Mouse (Mus musculus) stomach, embryonic 15.5 days (tissue): Measurements from ENCODE around the gene Hba-x. TPM values are rescaled to one million over a fixed set of nuclear protein-coding genes. Genes with fewer than 3 reads are reported as not detected.
"Not testable (repeated sequence)": the region's sequence is repeated elsewhere in the genome, so short reads cannot be mapped to it uniquely, and the experiment has no call there.

ENCODE experiments used
- ATAC-seq: fragments of 200-750 bp; cut with Nextera tagmentation; 2 replicates; pipeline ENCODE4 v1.8.0; 2017; ENCODE audit warnings: low read depth, moderate number of reproducible peaks, moderate TSS enrichment; ENCODE audit not compliant: insufficient read depth, low FRiP score
- H3K27ac ChIP-seq: fragments of 300-500 bp; sonication (generic); 2 replicates; pipeline ENCODE4 v1.5.1; 2015; ENCODE audit warnings: mild to moderate bottlenecking, inconsistent platforms
- H3K27me3 ChIP-seq: fragments of 300-500 bp; sonication (generic); replicated peaks from 2 replicates; pipeline ENCODE4 v1.6.1; 2015; ENCODE audit warnings: inconsistent platforms
- H3K36me3 ChIP-seq: fragments of 300-500 bp; sonication (generic); 2 replicates; pipeline ENCODE4 v1.6.1; 2015; ENCODE audit warnings: inconsistent platforms
- H3K4me1 ChIP-seq: fragments of 300-500 bp; sonication (generic); 2 replicates; pipeline ENCODE4 v1.6.1; 2015; ENCODE audit warnings: inconsistent platforms
- H3K4me2 ChIP-seq: fragments of 300-500 bp; sonication (generic); 2 replicates; pipeline ENCODE4 v1.6.1; 2015; ENCODE audit warnings: mild to moderate bottlenecking, inconsistent platforms
- H3K4me3 ChIP-seq: fragments of 300-500 bp; sonication (generic); replicated peaks from 2 replicates; pipeline ENCODE4 v1.5.1; 2015; ENCODE audit warnings: inconsistent platforms
- H3K9ac ChIP-seq: fragments of 300-500 bp; sonication (generic); 2 replicates; pipeline ENCODE4 v1.6.1; 2015; ENCODE audit warnings: inconsistent platforms
- H3K9me3 ChIP-seq: fragments of 300-500 bp; sonication (generic); 2 replicates; pipeline ENCODE4 v1.6.1; 2016; ENCODE audit warnings: inconsistent platforms
- WGBS: fragments of 180-500 bp; shearing (Covaris S2); methylation state at CpG from one replicate; pipeline ENCODE4 v1.1.7; 2015; 5-methylcytosine and 5-hydroxymethylcytosine counted together
- polyA plus RNA-seq: library from polyadenylated mRNA; unstranded; fragments of >200 nt; fragmentation: Nextera tagmentation; extraction: Ambion mirVana; gene quantifications from 2 replicates; pipeline ENCODE4 v1.2.1, GENCODE M21; 2015

Hba-x gene
- polyA plus RNA-seq, 1 experiment from 2014 or later: 62.6 TPM

DNA sequence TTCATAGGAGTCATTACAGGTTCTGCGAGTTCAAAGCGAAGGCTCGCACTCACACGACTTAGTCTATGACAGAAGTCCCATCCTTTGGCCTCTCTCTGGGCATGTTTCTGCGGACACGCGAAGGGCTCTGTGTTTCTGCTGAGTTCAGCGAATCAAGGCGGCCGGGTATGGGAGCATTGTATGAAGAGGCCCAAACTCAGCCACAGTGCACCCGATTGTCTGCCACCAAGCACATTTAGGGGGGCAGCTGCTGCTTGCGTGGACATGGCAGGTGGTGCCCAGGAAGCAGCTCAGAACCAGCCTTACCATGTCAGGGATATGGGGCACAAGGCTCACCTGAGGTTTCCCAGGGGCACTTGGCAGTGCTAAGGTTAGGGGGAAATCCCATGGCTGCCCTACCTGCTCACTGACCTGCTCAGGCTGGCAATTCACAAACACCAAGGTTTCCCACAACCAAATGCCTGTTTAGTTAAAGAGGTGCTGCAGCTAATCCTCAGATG, 2.3 kb downstream of the Hba-x start:
- H3K27me3 ChIP-seq: peaks cover 14% of the 10 kb centered on the region; the same call in 1 of the 2 replicates
- no peaks in the 10 kb centered on the region for H3K9me3 ChIP-seq
- no peak overlapping the region for H3K27ac ChIP-seq
- 77% methylated on average over 12 of the region's 12 CpGs for WGBS
- no peak overlapping the region for H3K4me3 ChIP-seq
- ATAC-seq: no peak
- no peaks in the 10 kb centered on the region for H3K4me1 ChIP-seq
- H3K36me3 ChIP-seq: no peaks in the 10 kb centered on the region
- no peak overlapping the region for H3K4me2 ChIP-seq
- no peak overlapping the region for H3K9ac ChIP-seq

DNA sequence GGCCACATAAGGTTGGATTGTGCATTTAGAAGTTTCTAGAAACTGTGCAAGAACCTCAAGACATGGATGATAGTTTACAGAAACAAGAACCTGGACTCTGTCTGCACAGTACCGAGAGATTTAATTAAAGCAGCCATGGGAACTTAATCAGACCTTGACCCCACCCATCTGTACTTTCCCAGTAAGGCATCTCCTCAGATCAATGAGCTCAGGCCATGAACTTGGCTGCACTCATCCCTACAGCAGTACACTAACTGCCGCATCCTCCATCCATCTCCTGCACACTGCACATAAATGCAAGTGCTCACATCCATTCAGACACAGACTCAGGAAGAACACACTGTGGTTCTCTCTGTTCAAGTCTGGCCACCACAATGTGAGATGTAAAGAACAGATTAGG, 4.4 kb downstream of the Hba-x start:
- 45% methylated on average over 2 of the region's 2 CpGs for WGBS
- H3K4me1 ChIP-seq: no peaks in the 10 kb centered on the region

DNA sequence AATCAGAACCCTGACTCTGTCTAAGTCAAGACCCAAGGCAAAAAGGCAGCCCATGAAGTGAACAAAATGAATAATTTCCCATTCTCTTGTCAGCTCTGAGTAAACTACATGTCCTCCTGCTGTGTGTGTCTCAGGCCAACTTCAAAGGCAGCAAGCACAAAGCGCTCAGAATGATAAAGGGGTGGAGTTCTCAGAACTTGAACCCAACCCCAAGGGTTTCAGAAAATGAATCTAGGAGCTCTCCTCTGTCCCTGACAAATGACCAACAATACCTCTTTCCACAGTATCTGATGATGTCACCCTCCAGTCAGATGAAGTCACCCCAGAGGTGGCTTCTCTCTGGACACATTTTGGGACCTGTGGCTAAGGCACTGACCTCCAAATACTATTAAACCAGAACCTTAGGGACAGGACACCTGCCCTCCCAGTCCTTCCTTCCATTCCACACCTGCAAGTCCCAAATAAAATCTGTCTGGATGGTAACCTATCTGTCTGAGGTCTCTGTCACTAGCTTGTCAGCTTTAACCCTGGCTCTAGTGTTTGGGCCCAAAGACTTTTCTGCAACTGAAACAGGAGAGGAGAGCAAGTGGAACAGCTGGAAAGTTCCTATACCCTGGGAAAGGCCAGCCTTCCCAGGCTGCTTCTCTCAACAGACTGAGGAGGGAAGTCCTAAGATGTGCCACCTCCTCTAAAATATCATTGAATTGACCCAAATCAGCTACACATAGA, 5.4 kb downstream of the Hba-x start:
- peaks cover 14% of the 10 kb centered on the region; the same call in 1 of the 2 replicates for H3K27me3 ChIP-seq
- no peak overlapping the region for H3K4me2 ChIP-seq
- H3K36me3 ChIP-seq: no peaks in the 10 kb centered on the region
- no peak overlapping the region for H3K27ac ChIP-seq
- no peaks in the 10 kb centered on the region for H3K9me3 ChIP-seq
- ATAC-seq: no peak
- 69% methylated on average over 1 of the region's 1 CpGs for WGBS
- H3K4me3 ChIP-seq: no peak overlapping the region
- H3K9ac ChIP-seq: no peak overlapping the region
- H3K4me1 ChIP-seq: no peaks in the 10 kb centered on the region

More for the DNA sequence above, 4.4 kb downstream of the Hba-x start:
- no peak for ATAC-seq
- Histone ChIP-seq H3K36me3 (no peaks in the 10 kb centered on the region), H3K4me2 (no peak overlapping the region), H3K9me3 (no peaks in the 10 kb centered on the region), H3K9ac (no peak overlapping the region), H3K4me3 (no peak overlapping the region), H3K27me3 (peaks cover 14% of the 10 kb centered on the region; the same call in 1 of the 2 replicates), H3K27ac (no peak overlapping the region)

DNA sequence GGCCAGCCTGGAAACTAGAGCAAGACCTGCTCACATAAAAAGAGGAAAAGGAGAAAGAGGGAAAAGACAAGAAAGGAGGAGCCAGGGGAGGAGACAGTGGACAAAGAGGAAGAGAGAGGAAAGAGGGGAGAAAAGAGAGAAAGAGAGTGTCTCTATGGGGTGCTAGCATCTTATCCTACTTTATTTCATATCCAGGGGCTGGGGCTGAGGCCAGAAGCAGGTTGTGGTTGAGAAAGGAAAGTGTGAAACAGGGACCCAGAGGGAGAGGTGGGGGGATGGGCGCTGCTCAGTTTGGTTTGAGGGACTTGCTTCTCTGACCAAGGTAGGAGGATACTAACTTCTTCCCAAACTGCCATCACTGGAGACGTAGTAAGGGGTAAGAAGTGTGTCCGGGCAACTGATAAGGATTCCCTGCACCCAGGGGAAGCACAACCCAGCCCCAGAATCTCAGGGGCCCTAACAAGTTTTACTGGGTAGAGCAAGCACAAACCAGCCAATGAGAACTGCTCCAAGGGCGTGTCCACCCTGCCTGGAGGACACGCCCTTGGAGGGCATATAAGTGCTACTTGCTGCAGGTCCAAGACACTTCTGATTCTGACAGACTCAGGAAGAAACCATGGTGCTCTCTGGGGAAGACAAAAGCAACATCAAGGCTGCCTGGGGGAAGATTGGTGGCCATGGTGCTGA, 7.0 kb downstream of the Hba-x start, which contains the start of gene Hba-a1:
Gene Hba-a1, plus strand, starts transcription at position 421 of the 687 bp plus-strand sequence.
- not testable (repeated sequence) for H3K9me3 ChIP-seq, H3K4me1 ChIP-seq, H3K27ac ChIP-seq, H3K9ac ChIP-seq, H3K36me3 ChIP-seq, H3K4me2 ChIP-seq, H3K27me3 ChIP-seq, H3K4me3 ChIP-seq
- ATAC-seq: peak; percentile 73
- WGBS: 36% methylated on average over 1 of the region's 5 CpGs

DNA sequence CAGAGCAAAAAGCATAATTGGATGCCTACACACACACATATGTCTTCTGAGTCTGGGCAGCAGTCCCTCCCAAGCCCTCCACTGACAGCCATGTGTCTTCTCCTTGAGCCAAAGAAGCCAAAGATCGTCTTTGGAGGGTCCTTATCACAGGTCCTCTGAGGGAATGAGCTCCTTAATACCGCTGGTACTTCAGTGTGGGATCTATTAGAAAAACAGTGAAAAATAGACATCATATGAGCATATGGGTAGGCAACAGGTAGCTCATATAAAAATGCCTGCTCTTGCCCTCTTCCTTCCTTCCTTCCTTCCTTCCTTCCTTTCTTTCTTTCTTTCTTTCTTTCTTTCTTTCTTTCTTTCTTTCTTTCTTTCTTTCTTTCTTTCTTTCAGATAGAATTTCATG, 8.4 kb downstream of the Hba-x start:
- not testable (repeated sequence) for H3K4me1 ChIP-seq, H3K9me3 ChIP-seq, H3K27ac ChIP-seq, H3K4me3 ChIP-seq, H3K27me3 ChIP-seq, H3K36me3 ChIP-seq, H3K9ac ChIP-seq, H3K4me2 ChIP-seq
- ATAC-seq: peak; percentile 16; the same call in 1 of the 2 replicates
- 58% methylated on average over 2 of the region's 2 CpGs for WGBS

DNA sequence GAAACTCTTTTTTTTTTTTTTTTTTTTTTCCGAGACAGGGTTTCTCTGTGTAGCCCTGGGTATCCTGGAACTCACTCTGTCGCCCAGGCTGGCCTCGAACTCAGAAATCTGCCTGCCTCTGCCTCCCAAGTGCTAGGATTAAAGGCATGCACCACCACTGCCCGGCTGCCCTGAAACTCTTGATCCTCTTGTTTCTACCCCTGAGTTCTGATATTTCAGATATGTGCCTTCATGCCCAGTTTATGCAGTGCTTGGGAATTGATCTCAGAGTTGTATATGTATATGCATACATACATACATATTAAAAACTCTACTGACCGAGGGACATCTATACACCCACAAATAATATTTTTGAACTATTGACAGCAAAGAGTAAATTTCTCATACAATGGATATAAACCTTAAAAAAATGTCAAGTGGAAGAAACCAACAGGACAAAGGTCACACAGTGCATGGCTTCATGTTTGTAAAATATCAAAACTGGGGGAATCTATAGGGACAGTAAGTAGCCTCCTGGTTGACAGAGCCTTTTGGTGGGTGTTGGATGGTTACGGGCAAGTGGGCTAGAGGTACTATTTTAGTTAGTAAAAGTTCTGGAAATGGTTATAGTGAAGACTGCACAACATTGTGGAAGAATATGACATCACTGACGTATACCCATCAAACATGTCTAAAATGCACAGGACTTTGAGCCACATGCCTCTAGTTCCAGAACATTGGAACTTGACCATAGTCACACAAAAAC, 9.0 kb downstream of the Hba-x start:
- no peak overlapping the region for H3K9ac ChIP-seq
- H3K4me2 ChIP-seq: no peak overlapping the region
- WGBS: 73% methylated on average over 7 of the region's 7 CpGs
- H3K36me3 ChIP-seq: no peaks in the 10 kb centered on the region
- H3K9me3 ChIP-seq: no peaks in the 10 kb centered on the region
- no peak overlapping the region for H3K4me3 ChIP-seq
- no peak overlapping the region for H3K27ac ChIP-seq
- H3K4me1 ChIP-seq: no peaks in the 10 kb centered on the region
- H3K27me3 ChIP-seq: no peaks in the 10 kb centered on the region
- ATAC-seq: peak; percentile 79

DNA sequence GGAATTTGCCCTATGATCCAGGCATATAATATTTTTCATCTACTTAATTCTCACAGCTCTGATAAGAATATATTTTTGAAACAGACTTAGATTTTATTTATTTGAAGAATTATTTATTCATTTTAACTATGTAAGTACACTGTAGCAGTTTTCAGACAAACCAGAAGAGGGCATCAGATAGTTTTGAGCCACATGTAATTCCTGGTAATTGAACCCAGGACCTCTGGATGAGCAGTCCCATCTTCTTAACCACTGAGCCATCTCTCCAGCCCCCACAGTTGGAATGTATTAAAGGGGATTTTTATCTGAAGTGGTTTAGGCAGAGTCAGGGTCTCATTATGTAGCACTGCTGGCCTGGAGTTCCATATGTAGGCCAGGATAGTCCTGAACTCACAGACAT, 9.7 kb downstream of the Hba-x start:
- not testable (repeated sequence) for H3K4me2 ChIP-seq, H3K36me3 ChIP-seq, H3K9me3 ChIP-seq, H3K4me3 ChIP-seq, H3K4me1 ChIP-seq, H3K9ac ChIP-seq, ATAC-seq, H3K27me3 ChIP-seq, H3K27ac ChIP-seq

DNA sequence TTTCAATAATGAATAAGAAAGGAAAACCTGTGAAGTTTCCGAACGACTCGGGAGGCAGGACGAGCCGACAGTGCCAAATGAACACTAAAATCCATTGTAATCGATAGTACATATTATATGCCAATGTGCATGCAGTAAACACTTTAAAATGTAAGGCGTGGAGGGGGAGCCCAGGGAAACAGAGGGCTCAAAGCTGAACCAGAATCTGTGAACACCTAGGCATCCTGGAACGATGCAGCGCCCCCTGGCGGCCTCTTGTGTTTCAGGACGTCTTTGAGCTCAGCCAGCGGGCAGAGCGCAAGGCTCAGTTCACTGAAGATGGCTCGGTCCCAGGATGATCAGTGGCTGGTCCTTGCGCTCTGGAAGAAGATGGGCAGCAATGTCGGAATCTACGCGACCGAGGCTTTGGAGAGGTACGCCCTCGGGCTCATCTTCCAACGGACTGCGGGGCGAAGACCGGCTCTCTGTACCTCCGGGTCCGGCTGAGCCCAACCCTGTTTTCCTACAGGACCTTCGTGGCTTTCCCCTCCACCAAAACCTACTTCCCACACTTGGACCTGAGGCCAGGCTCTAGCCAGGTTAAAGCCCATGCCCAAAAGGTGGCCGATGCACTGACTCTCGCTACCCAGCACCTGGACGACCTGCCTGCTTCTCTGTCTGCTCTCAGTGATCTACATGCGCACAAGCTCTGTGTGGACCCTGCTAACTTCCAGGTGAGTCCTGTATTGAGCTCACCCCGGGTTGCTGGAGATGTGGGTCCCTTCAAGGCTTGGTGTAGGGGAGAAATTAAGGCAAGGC, 10.7 kb downstream of the Hba-x start, which contains the start of gene Hbq1b:
Gene Hbq1b, plus strand, starts transcription at position 271 of the 798 bp plus-strand sequence.
- not testable (repeated sequence) for H3K27me3 ChIP-seq, H3K4me1 ChIP-seq, H3K36me3 ChIP-seq, H3K27ac ChIP-seq, H3K9ac ChIP-seq, ATAC-seq, H3K9me3 ChIP-seq
- peak within 1 kb of the TSS; percentile 54 for H3K4me2 ChIP-seq
- 17% methylated on average over 32 of the region's 33 CpGs for WGBS
- H3K4me3 ChIP-seq: peak within 1 kb of the TSS; percentile 31

DNA sequence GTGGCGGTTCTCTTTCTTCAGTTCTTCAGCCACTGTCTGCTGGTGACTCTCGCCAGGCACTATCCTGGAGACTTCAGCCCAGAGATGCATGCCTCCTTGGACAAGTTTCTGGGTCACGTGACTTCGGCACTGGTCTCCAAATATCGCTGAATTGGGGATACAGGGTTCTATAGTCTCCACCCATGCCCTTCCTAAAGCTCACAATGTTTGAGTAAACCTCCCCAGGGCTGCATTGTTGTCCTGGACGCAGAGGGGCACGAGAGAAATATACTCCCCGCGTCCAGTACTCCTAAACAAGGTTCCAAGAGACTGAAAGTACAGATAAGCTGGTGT, 11.3 kb downstream of the Hba-x start:
- no peak for ATAC-seq
- H3K27me3 ChIP-seq: no peaks in the 10 kb centered on the region
- WGBS: 61% methylated on average over 9 of the region's 9 CpGs
- no peak overlapping the region for H3K9ac ChIP-seq
- no peak overlapping the region for H3K27ac ChIP-seq
- no peaks in the 10 kb centered on the region for H3K36me3 ChIP-seq
- no peaks in the 10 kb centered on the region for H3K9me3 ChIP-seq
- no peak overlapping the region for H3K4me2 ChIP-seq
- H3K4me1 ChIP-seq: no peaks in the 10 kb centered on the region
- H3K4me3 ChIP-seq: no peak overlapping the region

DNA sequence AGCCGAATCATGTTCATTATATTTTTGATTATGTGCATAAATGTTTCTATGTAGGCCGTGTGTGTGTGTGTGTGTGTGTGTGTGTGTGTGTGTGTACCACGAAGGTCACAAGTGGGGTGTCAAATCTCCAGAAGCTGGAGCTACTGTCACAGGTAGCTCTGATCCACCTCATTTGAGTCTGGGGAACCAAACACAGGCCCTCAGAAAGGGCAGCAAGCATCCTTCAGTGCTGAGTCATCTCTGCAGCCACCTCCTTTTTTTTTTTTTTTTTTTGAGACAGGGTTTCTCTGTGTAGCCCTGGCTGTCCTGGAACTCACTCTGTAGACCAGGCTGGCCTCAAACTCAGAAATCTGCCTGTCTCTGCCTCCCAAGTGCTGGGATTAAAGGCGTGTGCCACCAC, 16.6 kb downstream of the Hba-x start:
- ATAC-seq, H3K36me3 ChIP-seq, H3K27me3 ChIP-seq, H3K9ac ChIP-seq, H3K4me3 ChIP-seq, H3K4me2 ChIP-seq, H3K27ac ChIP-seq, H3K9me3 ChIP-seq, H3K4me1 ChIP-seq: not testable (repeated sequence)
- WGBS: 76% methylated on average over 4 of the region's 4 CpGs

DNA sequence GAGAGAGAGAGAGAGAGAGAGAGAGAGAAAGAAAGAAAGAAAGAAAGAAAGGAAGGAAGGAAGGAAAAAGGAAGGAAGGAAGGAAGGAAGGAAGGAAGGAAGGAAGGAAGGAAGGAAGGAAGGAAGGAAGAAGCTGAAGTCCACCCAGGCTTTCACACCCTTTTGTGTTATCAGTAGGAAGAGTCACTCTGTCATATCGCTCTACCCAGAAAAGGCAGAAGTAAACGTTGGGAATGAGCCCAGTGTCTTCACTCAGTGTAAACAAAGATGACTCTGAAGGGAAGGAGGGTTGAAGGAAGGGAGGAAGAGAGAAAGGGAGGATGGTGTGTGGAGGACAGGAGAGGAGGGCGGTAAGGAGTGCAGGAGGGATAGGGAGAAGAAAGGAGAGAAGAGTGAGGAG, 17.3 kb downstream of the Hba-x start:
- H3K4me3 ChIP-seq, H3K27ac ChIP-seq, H3K9me3 ChIP-seq, ATAC-seq, H3K36me3 ChIP-seq, H3K9ac ChIP-seq, H3K4me2 ChIP-seq, H3K27me3 ChIP-seq, H3K4me1 ChIP-seq: not testable (repeated sequence)
- WGBS: 44% methylated on average over 3 of the region's 3 CpGs
